Mouse (Mus musculus): ENCODE measurements around the gene Sipa1. TPM values are rescaled to one million over a fixed set of nuclear protein-coding genes. Genes with fewer than 3 reads are reported as not detected.

Gene Sipa1
- total RNA-seq, 2 experiments from 2014 or later, result 16.5 to 17.5 TPM

- H3K27ac ChIP-seq, result peak overlapping the region; percentile 82
These were observed 14.9 kb downstream of the Sipa1 start for GRCm38 (mm10) chr19:5648401-5649297.

GRCm38 (mm10) chr19:5647791-5648190 is 15.7 kb downstream of the Sipa1 start:
- Histone ChIP-seq H3K4me3 (no peak overlapping the region), H3K27ac (peak overlapping the region; percentile 82)
- DNase-seq (ENCODE audit: low spot score in 2 of 2), result no peak
- TF ChIP-seq CTCF (conservative IDR thresholded peaks at IDR 0.05), result no peak

More at GRCm38 (mm10) chr19:5648401-5649297, 14.9 kb downstream of the Sipa1 start:
- DNase-seq (ENCODE audit: low spot score in 2 of 2), result peak; percentile 76 to 84
- TF ChIP-seq CTCF (conservative IDR thresholded peaks at IDR 0.05), result peak; percentile 54
- peak overlapping the region; percentile 59 for H3K4me3 ChIP-seq

GRCm38 (mm10) chr19:5646731-5647330 is 16.7 kb downstream of the Sipa1 start:
- no peak for DNase-seq (ENCODE audit: low spot score in 2 of 2)
- no peak for TF ChIP-seq CTCF (conservative IDR thresholded peaks at IDR 0.05)
- no peak overlapping the region for H3K4me3 ChIP-seq
- no peak overlapping the region for H3K27ac ChIP-seq

DNA sequence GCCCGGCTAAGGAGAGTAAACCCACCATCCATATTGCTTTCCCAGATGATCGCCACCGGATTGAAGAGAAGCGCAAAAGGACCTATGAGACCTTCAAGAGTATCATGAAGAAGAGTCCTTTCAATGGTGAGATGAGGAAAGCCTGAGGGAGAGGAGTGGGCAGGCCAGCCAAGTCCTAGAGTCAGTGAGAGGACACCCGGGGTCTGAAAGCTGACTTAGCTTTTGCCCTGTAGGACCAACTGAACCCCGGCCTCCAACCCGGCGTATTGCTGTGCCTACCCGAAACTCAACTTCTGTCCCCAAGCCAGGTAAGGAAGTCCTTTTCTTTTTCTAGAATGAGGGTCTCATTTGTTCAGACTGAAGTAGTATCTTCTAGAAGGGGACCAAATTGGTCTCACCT is 18.2 kb downstream of the Sipa1 start:
- Histone ChIP-seq H3K27ac (no peak overlapping the region), H3K4me3 (no peak overlapping the region)
- no peak for DNase-seq (ENCODE audit: low spot score in 2 of 2)
- TF ChIP-seq CTCF (conservative IDR thresholded peaks at IDR 0.05), result no peak

GRCm38 (mm10) chr19:5641641-5642040 is 21.9 kb downstream of the Sipa1 start:
- no peak for DNase-seq (ENCODE audit: low spot score in 2 of 2)
- Histone ChIP-seq H3K4me3 (no peak overlapping the region), H3K27ac (no peak overlapping the region)
- no peak for TF ChIP-seq CTCF (conservative IDR thresholded peaks at IDR 0.05)

DNA sequence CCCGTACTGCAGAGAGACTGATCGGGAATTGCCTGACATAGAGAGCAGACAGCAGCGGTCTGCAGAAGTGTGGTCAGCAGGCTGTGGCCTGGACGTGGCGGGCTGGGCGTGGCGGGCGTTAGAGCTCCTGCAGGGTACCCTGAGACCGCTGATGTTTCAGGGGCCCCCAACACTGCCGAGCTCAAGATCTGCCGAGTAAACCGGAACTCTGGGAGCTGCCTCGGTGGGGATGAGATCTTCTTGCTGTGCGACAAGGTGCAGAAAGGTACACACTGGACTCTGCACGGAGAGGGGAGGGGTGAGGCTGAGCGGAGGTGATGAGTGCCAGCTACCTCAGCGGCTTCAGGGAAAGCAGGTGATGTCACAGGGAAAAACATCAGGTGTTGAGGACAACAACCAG is 22.5 kb downstream of the Sipa1 start:
- no peak for TF ChIP-seq CTCF (conservative IDR thresholded peaks at IDR 0.05)
- Histone ChIP-seq H3K4me3 (no peak overlapping the region), H3K27ac (no peak overlapping the region)
- DNase-seq (ENCODE audit: low spot score in 2 of 2), result no peak

DNA sequence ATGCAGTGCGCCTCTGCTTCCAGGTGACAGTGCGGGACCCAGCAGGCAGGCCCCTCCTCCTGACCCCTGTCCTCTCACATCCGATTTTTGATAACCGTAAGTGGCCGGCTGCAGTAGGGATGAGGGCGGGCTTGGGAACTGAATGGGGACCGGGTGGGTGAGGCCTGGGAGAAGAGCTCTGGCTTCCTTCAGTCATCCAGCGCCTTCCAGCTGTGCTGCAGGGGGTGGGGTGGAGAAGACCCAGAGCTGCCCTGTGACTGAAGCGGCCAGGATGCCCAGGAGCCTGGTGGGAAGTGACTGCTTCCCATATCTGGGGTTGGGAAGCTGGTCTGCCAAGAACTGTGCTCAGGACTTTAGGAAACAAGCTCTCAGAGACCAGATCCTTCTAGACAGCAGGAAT is 23.2 kb downstream of the Sipa1 start:
- TF ChIP-seq CTCF (conservative IDR thresholded peaks at IDR 0.05), result no peak
- DNase-seq (ENCODE audit: low spot score in 2 of 2), result no peak
- Histone ChIP-seq H3K4me3 (no peak overlapping the region), H3K27ac (no peak overlapping the region)

- TF ChIP-seq CTCF (conservative IDR thresholded peaks at IDR 0.05), result no peak
- no peak for DNase-seq (ENCODE audit: low spot score in 2 of 2)
- Histone ChIP-seq H3K4me3 (peak overlapping the region; percentile 98), H3K27ac (peak overlapping the region; percentile 97)
These were observed 25.0 kb downstream of the Sipa1 start for GRCm38 (mm10) chr19:5638416-5639005.

- TF ChIP-seq CTCF (conservative IDR thresholded peaks at IDR 0.05), result no peak
- H3K27ac ChIP-seq, result peak within 1 kb of the TSS; percentile 97
- peak within 1 kb of the TSS; percentile 98 for H3K4me3 ChIP-seq
- DNase-seq (ENCODE audit: low spot score in 2 of 2), result peak; percentile 80 to 88
These were observed 26.1 kb downstream of the Sipa1 start, which contains the start of gene Rela for GRCm38 (mm10) chr19:5637069-5638047. Gene Rela, plus strand, starts transcription at chr19:5637483.

GRCm38 (mm10) chr19:5636571-5637041 is 26.9 kb downstream of the Sipa1 start:
- DNase-seq (ENCODE audit: low spot score in 2 of 2), result peak in 1 of 2 experiments; percentile 50
- peak overlapping the region; percentile 98 for H3K4me3 ChIP-seq
- H3K27ac ChIP-seq, result peak overlapping the region; percentile 97
- TF ChIP-seq CTCF (conservative IDR thresholded peaks at IDR 0.05), result no peak

- DNase-seq (ENCODE audit: low spot score in 2 of 2), result no peak
- Histone ChIP-seq H3K27ac (peak overlapping the region; percentile 97), H3K4me3 (no peak overlapping the region)
- no peak for TF ChIP-seq CTCF (conservative IDR thresholded peaks at IDR 0.05)
These were observed 27.4 kb downstream of the Sipa1 start for GRCm38 (mm10) chr19:5636036-5636570.

DNA sequence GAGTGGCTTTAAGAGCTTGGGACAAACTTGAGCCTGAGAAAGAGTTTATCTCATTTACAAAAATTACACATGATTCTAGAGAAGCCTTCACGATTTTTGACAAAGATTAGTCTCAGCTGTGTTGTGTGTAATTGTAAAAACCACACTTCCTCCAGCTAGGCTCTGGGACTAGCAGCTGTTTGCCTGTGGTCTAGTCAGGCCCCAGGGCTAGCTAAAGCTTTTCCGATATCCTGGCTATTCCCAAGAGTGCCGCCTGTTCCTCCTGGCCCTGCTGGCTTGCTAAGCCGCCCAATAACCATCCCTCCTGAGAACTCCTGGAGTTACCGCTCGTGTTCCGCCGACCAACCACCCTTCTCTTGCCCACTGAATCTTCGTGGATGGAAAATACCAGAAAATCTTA is 31.4 kb downstream of the Sipa1 start:
- no peak for DNase-seq (ENCODE audit: low spot score in 2 of 2)
- TF ChIP-seq CTCF (conservative IDR thresholded peaks at IDR 0.05), result no peak
- Histone ChIP-seq H3K4me3 (no peak overlapping the region), H3K27ac (no peak overlapping the region)
